Mouse (Mus musculus): ENCODE results near the gene Klf12. TPM values are rescaled to one million over a fixed set of nuclear protein-coding genes. Genes with fewer than 3 reads are reported as not detected.
A peak's percentile ranks its signal among the peaks of the same experiment; 100 is the strongest.

The Klf12 gene
- polyA plus RNA-seq, 1 experiment from 2014 or later: 19.8 TPM

DNA sequence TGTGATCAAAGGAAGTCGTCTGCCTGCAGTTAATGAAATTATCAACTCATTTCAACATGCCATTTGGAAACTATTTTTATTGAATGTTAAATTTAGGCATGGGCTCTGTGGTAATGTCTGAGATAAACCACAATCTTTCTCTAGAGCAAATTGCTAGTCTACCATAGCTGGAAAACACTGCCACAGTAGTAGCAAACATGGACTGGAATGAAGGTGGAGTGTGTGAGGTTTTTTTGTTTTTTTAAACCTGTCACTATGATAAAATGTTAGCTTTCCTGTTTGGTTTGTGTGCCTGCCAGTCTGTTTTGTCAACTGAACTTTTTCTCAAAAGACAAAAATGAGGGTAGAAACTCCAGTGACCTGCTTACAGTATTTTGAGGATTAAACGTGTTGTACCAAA, 230.3 kb downstream of the Klf12 start:
- WGBS: 85% methylated on average over 2 of the region's 2 CpGs
- H3K36me3 ChIP-seq: 0 out of 2 replicates have a peak, but pooled peaks cover 6% of the 10 kb centered on the region
- H3K27ac ChIP-seq: no peak overlapping the region
- no peaks in the 10 kb centered on the region for H3K9me3 ChIP-seq
- DNase-seq (ENCODE audit: low spot score): no peak
- no peaks in the 10 kb centered on the region for H3K4me1 ChIP-seq (replicated peaks)
- no peaks in the 10 kb centered on the region for H3K27me3 ChIP-seq (ENCODE audit: insufficient read depth, poor library complexity, severe bottlenecking)
- H3K4me3 ChIP-seq: no peak overlapping the region

DNA sequence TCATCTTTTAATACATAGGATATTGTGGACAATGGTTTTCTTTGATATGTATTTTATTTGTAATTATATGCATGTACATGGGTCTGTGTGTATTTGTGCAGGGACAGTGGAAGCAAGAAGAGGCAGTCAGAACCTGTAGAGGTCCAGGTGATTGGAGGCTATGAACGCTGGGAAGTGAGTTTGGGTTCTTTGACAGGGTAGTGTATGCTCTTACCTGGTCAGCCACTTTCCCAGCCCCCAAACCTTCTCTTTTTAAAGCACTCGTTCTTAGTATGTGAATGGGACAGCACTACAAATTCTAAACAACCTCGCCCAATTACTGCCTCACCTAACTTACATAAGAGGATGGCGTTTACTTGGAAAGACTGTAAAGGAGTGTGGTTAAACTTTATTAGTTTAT, 231.0 kb downstream of the Klf12 start:
- Histone ChIP-seq H3K9me3 (no peaks in the 10 kb centered on the region), H3K4me1 (replicated peaks) (no peaks in the 10 kb centered on the region), H3K4me3 (no peak overlapping the region), H3K27me3 (ENCODE audit: insufficient read depth, poor library complexity, severe bottlenecking) (no peaks in the 10 kb centered on the region), H3K36me3 (0 out of 2 replicates have a peak, but pooled peaks cover 6% of the 10 kb centered on the region), H3K27ac (no peak overlapping the region)
- WGBS: 90% methylated on average over 4 of the region's 4 CpGs
- no peak for DNase-seq (ENCODE audit: low spot score)

DNA sequence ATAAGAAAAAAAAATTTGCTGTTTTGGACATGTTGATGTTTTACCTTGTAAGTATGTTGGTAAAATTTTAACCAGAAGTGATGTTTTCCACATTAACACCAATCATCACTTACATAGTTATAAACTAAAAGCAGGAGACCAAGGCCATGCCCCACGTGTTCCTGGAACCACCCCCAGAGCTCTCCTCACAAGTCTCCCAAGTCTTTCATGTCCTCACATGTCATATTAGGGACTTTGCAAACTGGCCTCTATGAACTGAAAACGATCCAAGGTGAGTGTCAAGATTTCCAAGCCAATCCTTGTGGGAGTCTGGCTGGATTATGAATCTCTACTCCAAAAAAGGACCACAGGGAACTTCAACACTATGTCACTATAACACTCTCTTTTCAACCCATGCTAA, 231.6 kb downstream of the Klf12 start:
- DNase-seq (ENCODE audit: low spot score): no peak
- no peak overlapping the region for H3K4me3 ChIP-seq
- no peaks in the 10 kb centered on the region for H3K9me3 ChIP-seq
- H3K27ac ChIP-seq: no peak overlapping the region
- 90% methylated on average over 2 of the region's 2 CpGs for WGBS
- H3K27me3 ChIP-seq (ENCODE audit: insufficient read depth, poor library complexity, severe bottlenecking): no peaks in the 10 kb centered on the region
- H3K4me1 ChIP-seq (replicated peaks): no peaks in the 10 kb centered on the region
- H3K36me3 ChIP-seq: 0 out of 2 replicates have a peak, but pooled peaks cover 6% of the 10 kb centered on the region

DNA sequence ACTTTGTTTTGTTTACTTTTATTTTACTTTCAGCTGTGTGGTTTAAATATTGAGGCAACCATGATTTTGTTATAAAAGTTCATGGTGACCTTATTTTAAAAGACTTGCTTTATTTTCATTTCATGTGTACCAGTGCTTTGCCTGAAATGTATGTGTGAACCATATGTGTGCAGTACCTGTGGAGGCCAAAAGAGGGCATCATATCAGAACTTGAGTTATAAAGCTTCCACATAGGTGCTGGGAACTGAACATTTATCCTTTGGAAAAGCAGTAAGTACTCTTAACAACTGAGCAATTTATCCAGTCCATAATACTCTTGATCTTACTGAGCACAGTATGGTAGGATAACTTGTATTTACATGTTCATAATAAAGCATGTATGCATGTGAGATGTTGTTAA, 239.0 kb downstream of the Klf12 start:
- Histone ChIP-seq H3K9me3 (no peaks in the 10 kb centered on the region), H3K4me3 (no peak overlapping the region), H3K4me1 (replicated peaks) (peaks cover 6% of the 10 kb centered on the region; the same call in 1 of the 2 replicates), H3K27me3 (ENCODE audit: insufficient read depth, poor library complexity, severe bottlenecking) (no peaks in the 10 kb centered on the region), H3K36me3 (no peaks in the 10 kb centered on the region), H3K27ac (no peak overlapping the region)
- no peak for DNase-seq (ENCODE audit: low spot score)

DNA sequence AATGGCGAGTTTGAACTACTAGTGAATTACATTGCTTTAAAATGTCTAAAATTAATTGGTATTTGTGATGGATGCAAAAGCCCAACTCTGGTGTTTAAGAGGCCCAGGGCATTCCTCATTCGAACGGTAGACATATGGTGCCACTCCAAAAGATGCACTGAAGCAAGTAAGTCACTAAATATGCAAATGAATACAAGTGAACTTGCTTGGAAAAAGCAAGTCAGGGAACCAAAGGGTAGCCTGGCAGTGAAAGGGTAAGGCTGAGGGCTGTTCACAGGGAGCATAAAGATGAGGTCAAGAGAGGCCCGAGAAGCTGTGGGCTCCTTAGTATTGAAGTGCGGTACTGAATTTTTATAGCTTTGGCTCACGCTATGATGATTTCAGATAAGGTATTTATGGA, 242.7 kb downstream of the Klf12 start:
- peaks cover 6% of the 10 kb centered on the region; the same call in 1 of the 2 replicates for H3K4me1 ChIP-seq (replicated peaks)
- WGBS: 55% methylated on average over 6 of the region's 6 CpGs
- H3K9me3 ChIP-seq: no peaks in the 10 kb centered on the region
- no peak overlapping the region for H3K4me3 ChIP-seq
- no peak for DNase-seq (ENCODE audit: low spot score)
- H3K27me3 ChIP-seq (ENCODE audit: insufficient read depth, poor library complexity, severe bottlenecking): no peaks in the 10 kb centered on the region
- H3K36me3 ChIP-seq: no peaks in the 10 kb centered on the region
- H3K27ac ChIP-seq: no peak overlapping the region

DNA sequence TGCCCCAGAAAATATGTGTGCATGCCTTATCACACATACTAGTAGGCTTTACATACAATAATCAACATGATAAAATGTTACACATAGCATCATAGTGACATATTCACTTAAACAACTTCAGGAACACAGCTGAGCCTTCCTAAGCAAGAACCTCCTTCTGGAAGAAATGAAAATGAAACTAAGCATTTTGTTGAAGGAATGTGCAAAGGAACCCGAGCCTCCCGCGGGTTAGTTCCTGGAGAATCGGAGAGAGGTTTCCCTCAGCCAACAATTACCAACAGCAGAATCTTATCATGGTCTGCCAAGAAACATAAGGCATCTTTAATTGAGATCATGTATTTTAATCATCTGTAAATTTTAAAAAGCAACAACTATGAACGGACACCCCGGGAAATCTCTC, 257.8 kb downstream of the Klf12 start:
- peaks cover 4% of the 10 kb centered on the region; the same call in 1 of the 2 replicates for H3K4me1 ChIP-seq (replicated peaks)
- no peak for DNase-seq (ENCODE audit: low spot score)
- no peak overlapping the region for H3K27ac ChIP-seq
- peaks cover 12% of the 10 kb centered on the region for H3K36me3 ChIP-seq
- 91% methylated on average over 6 of the region's 6 CpGs for WGBS
- H3K27me3 ChIP-seq (ENCODE audit: insufficient read depth, poor library complexity, severe bottlenecking): no peaks in the 10 kb centered on the region
- peaks cover 2% of the 10 kb centered on the region; the same call in 1 of the 2 replicates for H3K9me3 ChIP-seq
- H3K4me3 ChIP-seq: no peak overlapping the region

DNA sequence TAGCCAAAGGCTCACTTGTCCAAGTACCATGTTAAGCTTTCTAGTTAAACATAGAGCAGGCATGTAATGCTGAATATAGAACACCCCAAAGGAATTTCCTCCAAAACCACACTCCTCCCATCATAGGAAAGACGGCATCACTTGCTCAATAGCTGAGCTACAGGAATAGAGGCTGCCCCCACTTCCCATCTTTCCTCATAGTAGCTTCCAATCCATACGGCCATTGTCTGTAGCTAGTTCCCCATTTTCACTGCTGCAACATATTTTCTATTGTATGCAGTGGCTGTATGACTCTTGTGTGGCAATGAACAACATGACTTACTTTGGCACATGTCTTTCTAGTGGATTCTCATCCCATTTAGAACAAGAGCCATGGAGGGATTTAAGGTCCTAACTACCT, 267.3 kb downstream of the Klf12 start:
- no peak for DNase-seq (ENCODE audit: low spot score)
- Histone ChIP-seq H3K9me3 (peaks cover 3% of the 10 kb centered on the region; the same call in 1 of the 2 replicates), H3K4me3 (no peak overlapping the region), H3K4me1 (replicated peaks) (no peaks in the 10 kb centered on the region), H3K36me3 (peaks cover 11% of the 10 kb centered on the region), H3K27me3 (ENCODE audit: insufficient read depth, poor library complexity, severe bottlenecking) (no peaks in the 10 kb centered on the region), H3K27ac (no peak overlapping the region)
- 95% methylated on average over 2 of the region's 2 CpGs for WGBS

DNA sequence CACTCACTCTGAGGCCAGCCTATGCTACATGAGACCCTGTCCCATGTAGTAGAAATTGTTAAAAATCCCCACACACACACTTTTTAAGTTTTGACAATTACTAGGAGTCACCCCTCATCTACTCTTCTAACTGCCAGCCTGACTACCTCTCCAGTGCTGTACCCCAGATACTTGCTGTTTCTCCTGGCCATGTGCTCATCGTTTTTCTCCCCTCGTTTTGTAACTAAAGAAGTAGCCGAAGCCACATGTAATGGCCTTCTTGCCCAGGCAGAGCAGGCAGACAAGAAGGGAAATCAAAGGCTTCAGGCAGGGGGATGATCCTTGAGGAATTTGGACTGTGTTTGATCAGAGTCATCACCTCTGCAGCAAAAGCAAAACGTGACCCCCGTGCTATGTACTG, 274.0 kb downstream of the Klf12 start:
- no peak for DNase-seq (ENCODE audit: low spot score)
- no peaks in the 10 kb centered on the region for H3K36me3 ChIP-seq
- 75% methylated on average over 5 of the region's 5 CpGs for WGBS
- H3K27me3 ChIP-seq (ENCODE audit: insufficient read depth, poor library complexity, severe bottlenecking): no peaks in the 10 kb centered on the region
- H3K4me3 ChIP-seq: no peak overlapping the region
- no peak overlapping the region for H3K27ac ChIP-seq
- no peaks in the 10 kb centered on the region for H3K9me3 ChIP-seq
- H3K4me1 ChIP-seq (replicated peaks): no peaks in the 10 kb centered on the region

DNA sequence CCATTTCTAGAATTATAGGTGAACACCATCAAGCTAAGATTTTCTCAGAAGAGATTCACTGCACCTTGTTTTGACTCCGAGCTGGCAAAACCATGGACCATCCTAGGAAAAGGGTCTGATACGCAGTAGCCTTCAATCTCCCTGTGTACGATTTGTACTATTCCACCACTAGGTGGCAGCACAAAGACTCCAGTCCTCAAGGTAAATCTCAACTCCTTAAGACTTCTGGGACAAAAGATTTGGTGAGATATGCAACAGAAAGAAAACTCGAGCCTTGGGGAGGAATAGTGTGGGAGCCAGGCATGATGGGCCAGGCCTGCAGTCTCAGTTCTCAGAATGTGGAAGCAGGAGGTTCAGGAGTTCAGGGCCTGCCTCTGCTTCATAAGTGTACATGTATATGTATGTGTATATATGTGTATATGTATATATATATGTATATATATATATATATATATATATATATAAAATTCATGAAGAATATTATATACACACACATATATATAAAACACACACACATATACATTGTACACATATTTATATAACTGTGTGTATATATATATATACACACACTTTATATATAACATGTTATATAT, 274.6 kb downstream of the Klf12 start:
- no peaks in the 10 kb centered on the region for H3K27me3 ChIP-seq (ENCODE audit: insufficient read depth, poor library complexity, severe bottlenecking)
- H3K4me1 ChIP-seq (replicated peaks): no peaks in the 10 kb centered on the region
- 46% methylated on average over 4 of the region's 4 CpGs for WGBS
- no peaks in the 10 kb centered on the region for H3K9me3 ChIP-seq
- H3K27ac ChIP-seq: no peak overlapping the region
- H3K36me3 ChIP-seq: no peaks in the 10 kb centered on the region
- peak; percentile 35 for DNase-seq (ENCODE audit: low spot score)
- H3K4me3 ChIP-seq: no peak overlapping the region

DNA sequence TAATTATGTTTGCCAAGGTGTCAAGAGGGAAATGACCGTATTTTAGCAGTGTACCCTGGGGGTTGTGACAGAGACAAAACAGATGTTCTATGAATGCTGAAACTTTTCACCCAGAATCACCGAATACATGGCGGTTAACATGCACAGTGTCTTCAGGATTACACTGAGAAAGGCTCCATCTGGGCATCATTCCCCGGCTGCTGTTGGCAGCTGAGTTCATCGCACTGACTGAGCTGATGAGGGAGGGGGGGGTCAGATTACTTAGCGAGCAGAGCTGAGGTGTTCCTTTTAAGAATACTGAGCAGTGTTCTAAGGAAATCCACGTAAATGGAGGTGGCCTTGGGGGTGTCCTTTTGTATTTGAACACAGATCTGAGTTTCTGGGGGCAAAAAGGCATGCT, 301.0 kb downstream of the Klf12 start:
- H3K27ac ChIP-seq: no peak overlapping the region
- peaks cover 6% of the 10 kb centered on the region; the same call in 1 of the 2 replicates for H3K36me3 ChIP-seq
- no peaks in the 10 kb centered on the region for H3K9me3 ChIP-seq
- DNase-seq (ENCODE audit: low spot score): no peak
- no peaks in the 10 kb centered on the region for H3K4me1 ChIP-seq (replicated peaks)
- H3K4me3 ChIP-seq: no peak overlapping the region
- WGBS: 78% methylated on average over 7 of the region's 7 CpGs
- no peaks in the 10 kb centered on the region for H3K27me3 ChIP-seq (ENCODE audit: insufficient read depth, poor library complexity, severe bottlenecking)

DNA sequence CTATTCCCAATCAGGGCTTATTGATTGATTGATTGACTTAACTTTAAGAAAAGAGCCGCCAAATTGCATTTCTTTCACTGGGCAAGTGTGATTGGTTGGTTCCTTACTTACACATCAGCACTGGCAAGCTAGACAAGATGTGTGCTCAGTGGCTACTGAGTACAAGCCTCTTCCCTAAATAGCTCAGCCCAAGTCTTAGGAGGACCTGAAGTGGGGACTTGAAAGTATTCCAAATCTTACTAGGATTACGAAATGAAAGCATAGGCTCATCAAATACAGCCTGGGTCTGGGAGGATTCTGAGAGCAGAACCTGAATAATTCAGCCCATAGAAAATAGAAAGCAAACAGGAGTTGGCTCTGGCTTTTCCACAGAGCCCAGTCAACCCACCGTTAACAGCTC, 303.3 kb downstream of the Klf12 start:
- Histone ChIP-seq H3K9me3 (no peaks in the 10 kb centered on the region), H3K4me1 (replicated peaks) (no peaks in the 10 kb centered on the region), H3K36me3 (no peaks in the 10 kb centered on the region), H3K4me3 (no peak overlapping the region), H3K27ac (no peak overlapping the region), H3K27me3 (ENCODE audit: insufficient read depth, poor library complexity, severe bottlenecking) (no peaks in the 10 kb centered on the region)
- 91% methylated on average over 3 of the region's 3 CpGs for WGBS
- DNase-seq (ENCODE audit: low spot score): no peak

DNA sequence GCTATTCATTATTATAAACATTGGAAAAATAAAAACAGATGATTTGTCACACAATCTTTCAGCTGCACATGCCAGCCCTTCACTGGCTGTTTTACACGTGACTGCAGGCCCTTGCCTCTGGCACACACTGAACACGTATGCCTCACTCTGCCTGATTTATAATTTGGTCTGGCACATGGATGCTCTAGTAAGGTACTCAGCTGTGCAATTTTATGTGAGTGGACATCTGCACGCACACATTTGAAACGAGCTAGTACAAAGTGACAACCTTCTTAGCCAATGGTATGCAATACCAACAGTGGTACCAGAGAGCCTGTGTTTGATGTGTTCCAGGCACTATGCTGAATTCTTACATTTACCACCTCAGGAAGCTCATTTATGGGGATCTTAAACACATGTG, 316.6 kb downstream of the Klf12 start:
- DNase-seq (ENCODE audit: low spot score): no peak
- Histone ChIP-seq H3K4me1 (replicated peaks) (no peaks in the 10 kb centered on the region), H3K36me3 (no peaks in the 10 kb centered on the region), H3K27me3 (ENCODE audit: insufficient read depth, poor library complexity, severe bottlenecking) (no peaks in the 10 kb centered on the region), H3K4me3 (no peak overlapping the region), H3K27ac (no peak overlapping the region), H3K9me3 (no peaks in the 10 kb centered on the region)
- WGBS: 89% methylated on average over 4 of the region's 4 CpGs

DNA sequence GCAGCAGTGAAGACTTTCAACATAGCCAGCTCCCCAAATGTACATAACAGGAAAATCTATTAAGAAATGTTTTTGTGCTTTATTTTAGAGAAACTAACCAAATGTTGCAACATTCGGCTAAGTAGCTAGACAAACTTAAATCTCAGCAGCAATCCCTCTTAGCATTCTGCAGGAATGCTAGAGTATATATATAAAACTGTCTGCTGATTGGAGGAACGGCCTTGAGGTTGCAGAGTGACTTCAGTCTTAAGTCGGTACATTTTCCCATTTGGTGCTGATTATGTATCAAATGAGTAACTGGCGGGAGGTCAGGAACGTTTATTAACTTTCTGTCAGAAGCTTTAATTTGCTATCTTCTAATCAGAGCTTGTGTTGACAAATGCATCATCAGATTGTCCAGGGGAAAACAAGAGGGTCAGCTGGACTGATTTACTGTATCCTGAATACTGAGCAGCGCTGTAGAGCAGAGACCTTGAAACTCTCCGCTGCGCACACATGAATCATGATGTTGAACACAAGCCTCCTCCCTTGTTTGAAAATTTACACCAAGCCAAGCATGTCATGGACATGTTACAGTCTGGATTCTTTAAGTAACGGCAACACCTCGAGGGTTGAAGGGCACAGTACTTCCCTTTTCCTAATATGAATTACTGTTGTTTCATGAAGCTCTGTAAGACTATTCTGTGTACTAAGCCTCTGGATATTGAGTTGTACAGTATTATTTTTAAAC, 323.8 kb downstream of the Klf12 start:
- no peak for DNase-seq (ENCODE audit: low spot score)
- WGBS: 90% methylated on average over 10 of the region's 10 CpGs
- H3K27me3 ChIP-seq (ENCODE audit: insufficient read depth, poor library complexity, severe bottlenecking): no peaks in the 10 kb centered on the region

More for the DNA sequence above, 323.8 kb downstream of the Klf12 start:
- H3K4me3 ChIP-seq: no peak overlapping the region
- no peak overlapping the region for H3K27ac ChIP-seq
- no peaks in the 10 kb centered on the region for H3K4me1 ChIP-seq (replicated peaks)
- no peaks in the 10 kb centered on the region for H3K36me3 ChIP-seq
- H3K9me3 ChIP-seq: no peaks in the 10 kb centered on the region
